Mouse (Mus musculus): ENCODE measurements at regions not wholly inside any gene's neighbourhood (a gene's known extent, or its start where the extent isn't known, plus 50 kb on each side); places are given as distances from the start of the nearest gene placed in this dataset.

GRCm38 (mm10) chr1:120683532-120684245 lies 81.5 kb downstream of the En1 start:
- TF ChIP-seq POLR2A (IDR thresholded peaks at IDR 0.05; ENCODE audit: low read depth, low read length) = no peak
- TF ChIP-seq CTCF (IDR thresholded peaks at IDR 0.05; ENCODE audit: extremely low read depth, insufficient read depth, insufficient read length, insufficient replicate concordance) = no peak
